Mouse (Mus musculus): Measurements from ENCODE around the gene E130311K13Rik. TPM values are rescaled to one million over a fixed set of nuclear protein-coding genes. Genes with fewer than 3 reads are reported as not detected.

E130311K13Rik gene
- polyA plus RNA-seq, 1 experiment from 2014 or later, result 3.9 TPM

DNA sequence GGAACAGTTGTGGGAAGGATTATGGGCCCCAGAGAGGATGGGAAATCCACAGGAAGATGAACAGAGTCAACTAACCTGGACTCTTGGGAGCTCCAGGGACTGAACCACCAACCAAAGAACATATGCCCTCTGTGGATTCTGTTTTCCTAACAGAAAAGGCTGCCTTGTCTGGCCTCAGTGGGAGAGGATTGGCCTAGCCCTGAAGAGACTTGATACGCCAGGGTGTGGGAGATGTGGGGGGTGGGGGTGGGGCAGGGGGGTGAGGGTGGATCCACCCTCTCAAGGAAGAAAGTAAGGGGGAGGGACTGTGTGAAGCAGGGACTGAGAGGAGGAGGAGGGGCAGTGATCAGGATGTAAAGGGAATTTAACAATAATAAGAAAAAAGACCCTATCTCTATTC, 56.5 kb downstream of the E130311K13Rik start:
- WGBS, result 48% methylated on average over 1 of the region's 1 CpGs
- H3K27me3 ChIP-seq (ENCODE audit: insufficient read depth, poor library complexity, severe bottlenecking), result no peaks in the 10 kb centered on the region
- H3K9me3 ChIP-seq, result no peaks in the 10 kb centered on the region
- DNase-seq (ENCODE audit: low spot score), result no peak
- no peak overlapping the region for H3K4me3 ChIP-seq
- H3K4me1 ChIP-seq, result no peaks in the 10 kb centered on the region
- no peak overlapping the region for H3K27ac ChIP-seq
- no peaks in the 10 kb centered on the region for H3K36me3 ChIP-seq

DNA sequence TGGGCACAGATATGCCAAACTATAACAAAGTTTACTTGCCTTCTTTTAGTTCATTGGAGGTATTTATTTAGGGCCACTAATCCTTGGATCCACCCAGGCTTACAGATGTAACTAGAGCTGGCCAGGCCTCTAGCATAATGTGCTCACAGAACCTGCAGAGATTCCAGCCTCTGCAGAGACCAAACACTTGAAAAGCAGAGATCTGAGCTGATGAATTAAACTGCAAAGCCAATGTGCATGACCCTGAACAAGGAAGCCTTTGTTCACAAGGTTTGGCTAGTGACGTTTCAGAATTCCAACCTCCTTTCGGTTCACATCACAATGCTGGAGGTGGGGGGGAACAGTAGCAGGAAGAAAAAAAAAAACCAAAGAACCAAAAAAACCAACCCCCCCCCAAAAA, 58.0 kb downstream of the E130311K13Rik start:
- 47% methylated on average over 2 of the region's 2 CpGs for WGBS
- Histone ChIP-seq H3K36me3 (no peaks in the 10 kb centered on the region), H3K27me3 (ENCODE audit: insufficient read depth, poor library complexity, severe bottlenecking) (no peaks in the 10 kb centered on the region), H3K4me1 (no peaks in the 10 kb centered on the region), H3K9me3 (no peaks in the 10 kb centered on the region), H3K4me3 (no peak overlapping the region), H3K27ac (no peak overlapping the region)
- DNase-seq (ENCODE audit: low spot score), result no peak

DNA sequence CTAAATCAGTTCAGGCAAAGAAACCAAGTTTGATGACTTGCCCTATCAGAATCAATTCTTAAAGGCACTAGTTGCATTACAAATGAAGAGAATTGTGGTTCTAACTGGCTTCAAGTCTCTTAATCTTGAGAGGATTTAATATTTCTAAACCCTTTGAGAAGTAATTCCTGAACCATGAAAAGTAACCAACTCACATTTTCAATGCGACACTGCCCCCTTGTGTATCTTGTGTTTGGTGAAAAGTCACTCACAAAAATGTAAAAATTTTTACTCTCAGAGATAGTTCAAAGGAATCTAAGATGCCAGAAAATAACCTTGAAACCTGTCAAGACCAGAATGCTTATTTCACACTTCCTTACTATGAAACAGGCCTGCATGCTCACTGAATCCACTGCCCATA, 61.0 kb downstream of the E130311K13Rik start:
- Histone ChIP-seq H3K36me3 (no peaks in the 10 kb centered on the region), H3K4me1 (no peaks in the 10 kb centered on the region), H3K4me3 (no peak overlapping the region), H3K27ac (no peak overlapping the region), H3K27me3 (ENCODE audit: insufficient read depth, poor library complexity, severe bottlenecking) (no peaks in the 10 kb centered on the region), H3K9me3 (no peaks in the 10 kb centered on the region)
- DNase-seq (ENCODE audit: low spot score), result no peak
- 59% methylated on average over 1 of the region's 1 CpGs for WGBS

DNA sequence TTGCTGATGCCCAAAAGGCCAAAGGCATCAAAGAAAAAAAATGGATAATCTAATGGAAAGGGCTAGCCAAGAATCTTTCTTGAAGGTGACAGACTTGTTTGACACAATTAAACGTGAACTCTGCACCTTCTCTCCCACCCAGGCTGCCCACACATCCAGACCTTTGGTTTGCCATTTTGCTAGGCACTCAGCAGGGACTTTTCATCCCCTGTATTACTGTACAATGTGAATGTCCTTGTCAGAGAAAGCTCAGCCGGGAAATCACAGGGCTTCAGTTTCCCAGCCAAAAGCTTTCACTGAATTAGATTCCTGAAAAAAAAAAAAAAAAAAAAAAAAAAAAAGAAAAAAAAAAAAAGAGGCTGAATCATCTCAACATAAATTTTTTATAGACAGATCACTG, 64.2 kb downstream of the E130311K13Rik start:
- H3K9me3 ChIP-seq, result no peaks in the 10 kb centered on the region

More for the DNA sequence above, 64.2 kb downstream of the E130311K13Rik start:
- DNase-seq (ENCODE audit: low spot score), result no peak
- no peak overlapping the region for H3K4me3 ChIP-seq
- no peak overlapping the region for H3K27ac ChIP-seq
- H3K27me3 ChIP-seq (ENCODE audit: insufficient read depth, poor library complexity, severe bottlenecking), result no peaks in the 10 kb centered on the region
- no peaks in the 10 kb centered on the region for H3K36me3 ChIP-seq
- no peaks in the 10 kb centered on the region for H3K4me1 ChIP-seq
- 69% methylated on average over 2 of the region's 2 CpGs for WGBS

Other genes starting within 250 kb of the E130311K13Rik start
- 1.0 and 2.0 TPM in 2 replicates for gene Plch1, start 30.0 kb downstream of the E130311K13Rik start, polyA plus RNA-seq (2016; fragmentation: Nextera tagmentation; extraction: Ambion mirVana)
- gene Slc33a1, start 35.3 kb upstream of the E130311K13Rik start, polyA plus RNA-seq (2016; fragmentation: Nextera tagmentation; extraction: Ambion mirVana), result 10.9 and 12.0 TPM in 2 replicates
- 52.2 TPM in 2 replicates for gene Gmps, start 46.6 kb upstream of the E130311K13Rik start, polyA plus RNA-seq (2016; fragmentation: Nextera tagmentation; extraction: Ambion mirVana)
- 0.01 TPM in 1 of 2 replicates, not detected in the other for gene Vmn2r1, start 152.1 kb upstream of the E130311K13Rik start, polyA plus RNA-seq (2016; fragmentation: Nextera tagmentation; extraction: Ambion mirVana)
- 0.09 TPM in 1 of 2 replicates, not detected in the other for gene Vmn2r2, start 212.5 kb upstream of the E130311K13Rik start, polyA plus RNA-seq (2016; fragmentation: Nextera tagmentation; extraction: Ambion mirVana)

All from heart, embryonic 10.5 days (tissue).